Mouse (Mus musculus) intestine, postnatal 0 days (tissue): ENCODE data around the gene Mrps12. TPM values are rescaled to one million over a fixed set of nuclear protein-coding genes. Genes with fewer than 3 reads are reported as not detected.

Source experiments
- ATAC-seq: fragments of 200-750 bp; cut with Nextera tagmentation; 2 replicates; pipeline ENCODE4 v1.8.0; 2017; ENCODE audit warnings: mild to moderate bottlenecking, moderate TSS enrichment, moderate library complexity
- H3K27ac ChIP-seq: fragments of 300-500 bp; sonication (generic); 2 replicates; pipeline ENCODE4 v1.5.1; 2014; ENCODE audit warnings: mild to moderate bottlenecking, low read depth, low read length, moderate library complexity
- H3K27me3 ChIP-seq: fragments of 300-500 bp; sonication (generic); replicated peaks from 2 replicates; pipeline ENCODE4 v1.6.1; 2014; ENCODE audit warnings: low read length, mixed read lengths; ENCODE audit not compliant: control insufficient read depth, insufficient read depth
- H3K36me3 ChIP-seq: fragments of 300-500 bp; sonication (generic); 2 replicates; pipeline ENCODE4 v1.6.1; 2014; ENCODE audit warnings: mild to moderate bottlenecking, moderate library complexity; ENCODE audit not compliant: control insufficient read depth, insufficient read depth
- H3K4me1 ChIP-seq: fragments of 300-500 bp; sonication (generic); replicated peaks from 2 replicates; pipeline ENCODE4 v1.6.1; 2014; ENCODE audit warnings: antibody characterized with exemption, low read length, mixed read lengths; ENCODE audit not compliant: control insufficient read depth, insufficient read depth
- H3K4me2 ChIP-seq: fragments of 300-500 bp; sonication (generic); replicated peaks from 2 replicates; pipeline ENCODE4 v1.6.1; 2014; ENCODE audit warnings: low read depth, mild to moderate bottlenecking, moderate library complexity
- H3K4me3 ChIP-seq: fragments of 300-500 bp; sonication (generic); 2 replicates; pipeline ENCODE4 v1.5.1; 2014; ENCODE audit warnings: low read depth, low read length
- H3K9ac ChIP-seq: fragments of 300-500 bp; sonication (generic); 2 replicates; pipeline ENCODE4 v1.6.1; 2014; ENCODE audit warnings: mild to moderate bottlenecking, low read depth, low read length
- H3K9me3 ChIP-seq: fragments of 300-500 bp; sonication (generic); 2 replicates; pipeline ENCODE4 v1.6.1; 2016; ENCODE audit warnings: mixed run types; ENCODE audit not compliant: control insufficient read depth
- CTCF ChIP-seq: sonication (generic); IDR thresholded peaks from 2 replicates; pipeline ENCODE4 v1.5.1; 2016; ENCODE audit warnings: low read depth, mild to moderate bottlenecking, control low read depth, antibody characterized with exemption, moderate library complexity
- WGBS: fragments of 180-500 bp; shearing (Covaris S2); extraction: QIAGEN DNeasy Blood & Tissue Kit; methylation state at CpG from one replicate; pipeline ENCODE4 v1.1.7; 2014; 5-methylcytosine and 5-hydroxymethylcytosine counted together
- polyA plus RNA-seq: library from polyadenylated mRNA; unstranded; fragments of >200 nt; fragmentation: Nextera tagmentation; extraction: Ambion mirVana; gene quantifications from 2 replicates; pipeline ENCODE4 v1.2.1, GENCODE M21; 2015

Mrps12 gene
- polyA plus RNA-seq, 1 experiment from 2014 or later: 98.7 TPM

DNA sequence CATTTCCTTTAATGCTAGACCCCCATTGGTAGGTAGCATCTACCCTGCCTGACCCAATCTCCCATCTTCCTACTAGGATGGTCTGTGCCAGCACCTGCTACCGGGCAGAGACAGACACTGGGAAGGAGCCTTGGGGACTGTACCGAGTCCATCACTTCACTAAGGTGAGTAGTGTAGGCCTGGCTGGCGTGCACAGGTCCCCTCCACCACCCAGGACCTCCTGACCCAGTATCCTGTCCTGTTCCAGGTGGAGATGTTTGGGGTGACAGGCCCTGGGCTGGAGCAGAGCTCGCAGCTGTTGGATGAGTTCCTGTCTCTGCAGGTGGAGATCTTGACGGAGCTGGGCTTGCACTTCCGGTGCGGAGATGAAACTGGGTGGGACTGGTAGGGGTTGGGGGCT lies 8.3 kb upstream of the Mrps12 start:
- H3K4me3 ChIP-seq: no peak overlapping the region
- H3K9ac ChIP-seq: no peak overlapping the region
- H3K27ac ChIP-seq: no peak overlapping the region
- no peaks in the 10 kb centered on the region for H3K27me3 ChIP-seq
- no peaks in the 10 kb centered on the region for H3K4me1 ChIP-seq
- 94% methylated on average over 7 of the region's 7 CpGs for WGBS
- no peak for TF ChIP-seq CTCF
- peaks cover 48% of the 10 kb centered on the region for H3K36me3 ChIP-seq
- H3K9me3 ChIP-seq: no peaks in the 10 kb centered on the region
- no peak for ATAC-seq
- H3K4me2 ChIP-seq: no peak overlapping the region

GRCm38 (mm10) chr7:28741368-28741708 lies 282 bp downstream of the Mrps12 start:
- Histone ChIP-seq H3K4me2 (peak overlapping the region; percentile 69), H3K4me3 (peak overlapping the region; percentile 72), H3K4me1 (no peaks in the 10 kb centered on the region), H3K27me3 (no peaks in the 10 kb centered on the region), H3K9ac (peak overlapping the region; percentile 55), H3K9me3 (no peaks in the 10 kb centered on the region), H3K36me3 (peaks cover 27% of the 10 kb centered on the region), H3K27ac (peak overlapping the region; percentile 47; the same call in 1 of the 2 replicates)
- no peak for TF ChIP-seq CTCF
- ATAC-seq: peak; percentile 16
- WGBS: under 1% methylated on average over 13 of the region's 13 CpGs

GRCm38 (mm10) chr7:28740949-28741348 lies 671 bp downstream of the Mrps12 start:
- H3K9ac ChIP-seq: peak overlapping the region; percentile 55
- 30% methylated on average over 9 of the region's 9 CpGs for WGBS
- no peaks in the 10 kb centered on the region for H3K27me3 ChIP-seq
- ATAC-seq: no peak
- peak overlapping the region; percentile 72 for H3K4me3 ChIP-seq
- TF ChIP-seq CTCF: peak; percentile 31; the same call in 1 of the 2 replicates
- peaks cover 23% of the 10 kb centered on the region for H3K36me3 ChIP-seq
- peak overlapping the region; percentile 69 for H3K4me2 ChIP-seq
- no peaks in the 10 kb centered on the region for H3K4me1 ChIP-seq
- 0 out of 2 replicates have a peak overlapping the region, but pooled peaks have one; percentile 47 for H3K27ac ChIP-seq
- H3K9me3 ChIP-seq: no peaks in the 10 kb centered on the region

DNA sequence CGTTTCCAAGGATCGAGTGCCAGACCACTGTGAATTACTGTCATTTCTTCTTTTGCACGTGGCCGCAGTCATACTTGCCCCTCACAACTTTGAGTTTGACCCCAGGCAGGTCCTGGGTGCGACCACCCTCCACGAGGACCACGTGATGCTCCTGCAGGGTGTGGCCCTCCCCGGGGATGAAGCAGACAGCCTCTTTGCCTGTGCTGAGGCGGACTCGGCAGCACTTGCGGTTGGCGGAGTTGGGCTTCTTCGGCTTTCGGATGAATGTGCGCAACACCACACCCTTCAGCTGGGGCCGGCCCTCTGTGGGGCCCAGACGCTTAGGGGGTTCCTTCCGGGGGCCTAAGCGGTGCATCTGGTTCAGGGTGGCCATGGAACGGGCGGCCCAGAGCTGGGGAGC lies 1.8 kb downstream of the Mrps12 start:
- no peaks in the 10 kb centered on the region for H3K9me3 ChIP-seq
- no peak overlapping the region for H3K9ac ChIP-seq
- H3K4me2 ChIP-seq: no peak overlapping the region
- no peak overlapping the region for H3K27ac ChIP-seq
- H3K36me3 ChIP-seq: peaks cover 15% of the 10 kb centered on the region
- no peak overlapping the region for H3K4me3 ChIP-seq
- TF ChIP-seq CTCF: no peak
- no peaks in the 10 kb centered on the region for H3K27me3 ChIP-seq
- WGBS: 92% methylated on average over 21 of the region's 21 CpGs
- ATAC-seq: no peak
- no peaks in the 10 kb centered on the region for H3K4me1 ChIP-seq

GRCm38 (mm10) chr7:28735701-28736100 lies 5.9 kb downstream of the Mrps12 start:
- no peak overlapping the region for H3K4me2 ChIP-seq
- TF ChIP-seq CTCF: no peak
- H3K9ac ChIP-seq: no peak overlapping the region
- no peak overlapping the region for H3K27ac ChIP-seq
- 0 out of 2 replicates have a peak, but pooled peaks cover 5% of the 10 kb centered on the region for H3K9me3 ChIP-seq
- ATAC-seq: no peak
- WGBS: 74% methylated on average over 6 of the region's 6 CpGs
- H3K27me3 ChIP-seq: no peaks in the 10 kb centered on the region
- peaks cover 6% of the 10 kb centered on the region; the same call in 1 of the 2 replicates for H3K36me3 ChIP-seq
- no peak overlapping the region for H3K4me3 ChIP-seq
- 0 out of 2 replicates have a peak, but pooled peaks cover 3% of the 10 kb centered on the region for H3K4me1 ChIP-seq

- H3K4me3 ChIP-seq: peak overlapping the region; percentile 38
- H3K36me3 ChIP-seq: no peaks in the 10 kb centered on the region
- H3K9ac ChIP-seq: no peak overlapping the region
- 0 out of 2 replicates have a peak, but pooled peaks cover 5% of the 10 kb centered on the region for H3K9me3 ChIP-seq
- WGBS: 28% methylated on average over 11 of the region's 11 CpGs
- no peak for ATAC-seq
- peak overlapping the region; percentile 77 for H3K4me2 ChIP-seq
- no peak overlapping the region for H3K27ac ChIP-seq
- 0 out of 2 replicates have a peak, but pooled peaks cover 3% of the 10 kb centered on the region for H3K4me1 ChIP-seq
- H3K27me3 ChIP-seq: no peaks in the 10 kb centered on the region
- no peak for TF ChIP-seq CTCF
Observed at GRCm38 (mm10) chr7:28733211-28733610, 8.4 kb downstream of the Mrps12 start.
